Mouse (Mus musculus): ENCODE measurements around the gene Cog4.
A peak's percentile ranks its signal among the peaks of the same experiment; 100 is the strongest.

Gene Cog4

GRCm38 (mm10) chr8:110846405-110847170 lies at the start of gene Cog4, which contains the start of gene Sf3b3:
Gene Cog4 (plus strand): TSS chr8:110846600.
Gene Sf3b3 (minus strand): TSS chr8:110846787.
- DNase-seq (ENCODE audit: low read depth in 2 of 2, low spot score in 2 of 2): peak; percentile 83 to 85

GRCm38 (mm10) chr8:110797086-110797485 lies 49.3 kb upstream of the Cog4 start:
- DNase-seq (ENCODE audit: low read depth in 2 of 2, low spot score in 2 of 2): no peak

- no peak for DNase-seq (ENCODE audit: low read depth in 2 of 2, low spot score in 2 of 2)
Measured at GRCm38 (mm10) chr8:110802988-110803387, 43.4 kb upstream of the Cog4 start.

GRCm38 (mm10) chr8:110803856-110804255 lies 42.5 kb upstream of the Cog4 start:
- DNase-seq (ENCODE audit: low read depth in 2 of 2, low spot score in 2 of 2): no peak

GRCm38 (mm10) chr8:110804825-110805514 lies 41.4 kb upstream of the Cog4 start:
- no peak for DNase-seq (ENCODE audit: low read depth in 2 of 2, low spot score in 2 of 2)

- DNase-seq (ENCODE audit: low read depth in 2 of 2, low spot score in 2 of 2): peak; percentile 19 to 23
Measured at GRCm38 (mm10) chr8:110805669-110806068, 40.7 kb upstream of the Cog4 start, which contains the start of gene Il34. Gene Il34 (minus strand): TSS chr8:110805924.

GRCm38 (mm10) chr8:110806146-110806545 lies 40.3 kb upstream of the Cog4 start:
- DNase-seq (ENCODE audit: low read depth in 2 of 2, low spot score in 2 of 2): no peak

- no peak for DNase-seq (ENCODE audit: low read depth in 2 of 2, low spot score in 2 of 2)
Measured at GRCm38 (mm10) chr8:110808495-110809472, 37.6 kb upstream of the Cog4 start.

GRCm38 (mm10) chr8:110809831-110810230 lies 36.6 kb upstream of the Cog4 start:
- no peak for DNase-seq (ENCODE audit: low read depth in 2 of 2, low spot score in 2 of 2)

GRCm38 (mm10) chr8:110810481-110811065 lies 35.8 kb upstream of the Cog4 start:
- DNase-seq (ENCODE audit: low read depth in 2 of 2, low spot score in 2 of 2): no peak

GRCm38 (mm10) chr8:110811116-110811515 lies 35.3 kb upstream of the Cog4 start:
- no peak for DNase-seq (ENCODE audit: low read depth in 2 of 2, low spot score in 2 of 2)

GRCm38 (mm10) chr8:110811793-110812192 lies 34.6 kb upstream of the Cog4 start:
- no peak for DNase-seq (ENCODE audit: low read depth in 2 of 2, low spot score in 2 of 2)

- DNase-seq (ENCODE audit: low read depth in 2 of 2, low spot score in 2 of 2): no peak
Measured at GRCm38 (mm10) chr8:110812349-110813080, 33.9 kb upstream of the Cog4 start.

- no peak for DNase-seq (ENCODE audit: low read depth in 2 of 2, low spot score in 2 of 2)
Measured at GRCm38 (mm10) chr8:110813081-110813812, 33.2 kb upstream of the Cog4 start.

- DNase-seq (ENCODE audit: low read depth in 2 of 2, low spot score in 2 of 2): no peak
Measured at GRCm38 (mm10) chr8:110815308-110815707, 31.1 kb upstream of the Cog4 start.

- DNase-seq (ENCODE audit: low read depth in 2 of 2, low spot score in 2 of 2): no peak
Measured at GRCm38 (mm10) chr8:110816990-110817389, 29.4 kb upstream of the Cog4 start.

GRCm38 (mm10) chr8:110818593-110818992 lies 27.8 kb upstream of the Cog4 start:
- no peak for DNase-seq (ENCODE audit: low read depth in 2 of 2, low spot score in 2 of 2)

- no peak for DNase-seq (ENCODE audit: low read depth in 2 of 2, low spot score in 2 of 2)
Measured at GRCm38 (mm10) chr8:110820257-110820656, 26.1 kb upstream of the Cog4 start.

GRCm38 (mm10) chr8:110821960-110822359 lies 24.4 kb upstream of the Cog4 start:
- no peak for DNase-seq (ENCODE audit: low read depth in 2 of 2, low spot score in 2 of 2)
